Mouse (Mus musculus) 3T3-L1 (cell line): ENCODE results near the gene Nfkb2.

Experiments used
- DNase-seq: peaks from one replicate; pipeline ENCODE4 v3.0.0-alpha.2; 2015; ENCODE audit warnings: low read depth, low spot score

Nfkb2 gene

DNA sequence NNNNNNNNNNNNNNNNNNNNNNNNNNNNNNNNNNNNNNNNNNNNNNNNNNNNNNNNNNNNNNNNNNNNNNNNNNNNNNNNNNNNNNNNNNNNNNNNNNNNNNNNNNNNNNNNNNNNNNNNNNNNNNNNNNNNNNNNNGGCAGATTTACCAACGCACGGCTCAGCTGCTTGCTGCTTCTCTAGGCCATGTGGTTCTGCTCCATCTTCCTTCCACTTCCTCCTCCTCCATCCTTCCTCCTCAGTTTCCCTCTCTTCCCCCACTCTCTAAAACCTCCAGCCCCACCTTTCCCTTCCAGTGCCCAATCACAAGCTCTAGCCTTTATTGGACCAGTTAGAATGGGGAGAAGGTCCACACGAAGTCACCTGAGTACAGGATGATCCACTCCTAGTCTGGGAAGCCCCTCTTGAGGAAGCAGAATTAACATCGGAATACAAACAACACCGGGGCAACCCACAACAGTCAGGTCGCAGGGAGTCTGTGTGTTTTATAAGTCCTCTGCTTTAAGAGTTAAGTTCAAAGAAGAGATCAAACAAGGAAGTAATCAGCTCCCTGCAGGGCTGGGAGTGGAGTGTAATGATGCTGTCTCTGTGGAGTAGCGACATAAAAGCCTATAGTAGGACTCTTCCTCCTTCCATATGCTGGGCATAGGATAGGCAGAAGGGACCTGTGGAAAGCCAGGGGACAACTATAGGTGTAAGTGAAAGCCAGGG lies 40.7 kb downstream of the Nfkb2 start:
- no peak for DNase-seq

DNA sequence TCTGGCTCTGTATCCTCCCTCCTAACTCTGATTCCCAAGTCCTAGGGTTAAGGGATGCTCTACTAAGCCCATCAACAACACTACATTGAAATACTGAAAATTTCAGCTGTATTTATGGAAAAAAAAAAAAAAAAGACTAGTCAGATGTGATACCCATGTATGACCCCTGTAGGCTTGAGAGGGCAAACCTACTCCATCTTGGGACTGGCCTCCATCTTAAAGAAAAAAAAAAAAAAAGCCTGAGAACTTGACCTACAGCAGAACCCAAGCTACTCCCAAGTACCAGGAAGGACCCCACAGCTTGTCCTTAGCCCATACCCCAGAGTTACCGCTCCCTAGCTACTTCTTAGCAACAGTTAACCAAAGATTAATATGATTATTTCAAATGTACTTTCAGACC lies 43.0 kb downstream of the Nfkb2 start:
- DNase-seq = no peak

DNA sequence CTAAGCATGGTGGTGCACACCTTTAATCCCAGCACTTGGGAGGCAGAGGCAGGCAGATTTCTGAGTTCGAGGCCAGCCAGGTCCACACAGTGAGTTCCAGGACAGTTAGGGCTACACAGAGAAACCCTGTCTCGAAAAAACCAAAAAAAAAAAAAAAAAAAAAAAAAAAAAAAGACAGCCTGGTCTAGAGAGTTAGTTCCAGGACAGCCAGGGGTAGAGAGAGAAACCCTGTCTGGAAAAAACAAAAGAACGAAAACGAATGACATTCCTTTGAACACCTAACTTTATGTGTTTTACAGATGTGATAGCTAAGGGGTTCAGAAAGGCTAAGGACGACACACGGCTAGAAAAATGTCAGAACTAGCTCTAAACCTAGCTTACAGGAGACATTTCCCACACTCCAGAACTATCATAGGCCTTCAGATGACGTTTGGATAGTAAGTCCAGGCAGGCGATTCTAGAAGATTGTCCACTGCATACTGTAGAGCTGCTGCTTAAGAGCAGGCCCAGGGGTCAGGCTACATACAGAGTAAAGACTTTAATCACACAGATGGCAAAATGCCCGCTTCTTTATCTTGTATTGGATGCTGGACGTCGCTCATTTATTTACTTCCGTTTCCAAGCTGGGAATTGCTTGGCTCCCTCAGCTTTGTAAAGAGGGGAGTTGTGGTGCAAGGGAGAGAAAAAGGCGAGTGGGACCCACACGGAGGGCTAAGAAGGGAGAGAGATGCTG lies 44.0 kb downstream of the Nfkb2 start:
- peak; percentile 58 for DNase-seq

DNA sequence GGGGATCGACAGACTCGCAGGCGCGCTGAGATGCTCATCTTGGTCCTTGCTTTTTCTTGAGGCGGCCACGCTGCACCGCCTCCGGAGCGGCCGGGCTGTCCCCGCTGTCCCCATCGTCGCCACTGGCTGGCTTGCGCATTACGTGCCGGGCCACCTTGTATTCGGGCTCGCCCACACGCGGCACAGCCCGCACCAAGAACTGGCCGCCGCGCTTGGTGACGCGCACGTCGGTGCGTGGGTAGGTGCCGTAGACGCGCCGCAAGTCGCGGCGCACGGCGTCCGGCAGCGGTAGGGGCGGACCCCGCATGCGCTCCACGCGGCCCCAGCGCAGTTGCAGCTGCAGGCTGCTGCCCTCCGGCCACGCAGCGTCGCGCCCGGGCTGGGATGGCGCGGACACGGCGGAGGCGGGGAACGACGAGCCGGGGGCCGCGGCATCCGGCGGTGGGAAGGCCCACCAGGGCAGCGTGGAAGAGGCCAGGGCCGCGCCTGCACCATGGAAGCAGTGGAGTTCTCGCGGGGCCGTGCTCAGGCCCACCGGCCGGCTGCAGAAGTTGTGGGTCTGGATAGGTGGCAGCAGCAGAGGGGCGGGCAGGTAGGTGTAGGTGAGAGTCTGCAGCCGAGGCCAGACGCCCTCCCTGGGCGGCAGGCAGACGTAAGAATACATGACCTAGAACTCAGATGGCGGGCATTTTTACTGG lies 44.8 kb downstream of the Nfkb2 start:
- peak; percentile 58 for DNase-seq

DNA sequence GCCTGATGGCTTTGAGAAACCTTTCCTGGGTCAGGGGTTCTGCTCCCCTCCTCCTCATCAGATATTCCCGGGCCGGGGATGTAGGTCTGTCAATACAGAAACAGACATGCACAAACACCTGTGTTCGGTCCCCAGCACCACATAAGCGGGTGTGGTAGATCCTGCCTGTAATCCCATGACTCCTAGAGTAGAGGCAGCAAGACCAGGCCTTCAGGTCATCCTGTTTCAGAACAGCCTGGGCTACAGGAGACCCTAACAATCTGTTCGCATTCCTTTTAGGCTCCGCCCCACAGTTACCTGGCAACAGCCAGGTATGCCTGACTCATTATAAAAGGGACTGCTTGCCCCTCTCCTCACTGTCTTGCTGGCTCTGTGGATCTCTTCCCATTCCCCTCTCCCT lies 45.4 kb downstream of the Nfkb2 start:
- DNase-seq = no peak

DNA sequence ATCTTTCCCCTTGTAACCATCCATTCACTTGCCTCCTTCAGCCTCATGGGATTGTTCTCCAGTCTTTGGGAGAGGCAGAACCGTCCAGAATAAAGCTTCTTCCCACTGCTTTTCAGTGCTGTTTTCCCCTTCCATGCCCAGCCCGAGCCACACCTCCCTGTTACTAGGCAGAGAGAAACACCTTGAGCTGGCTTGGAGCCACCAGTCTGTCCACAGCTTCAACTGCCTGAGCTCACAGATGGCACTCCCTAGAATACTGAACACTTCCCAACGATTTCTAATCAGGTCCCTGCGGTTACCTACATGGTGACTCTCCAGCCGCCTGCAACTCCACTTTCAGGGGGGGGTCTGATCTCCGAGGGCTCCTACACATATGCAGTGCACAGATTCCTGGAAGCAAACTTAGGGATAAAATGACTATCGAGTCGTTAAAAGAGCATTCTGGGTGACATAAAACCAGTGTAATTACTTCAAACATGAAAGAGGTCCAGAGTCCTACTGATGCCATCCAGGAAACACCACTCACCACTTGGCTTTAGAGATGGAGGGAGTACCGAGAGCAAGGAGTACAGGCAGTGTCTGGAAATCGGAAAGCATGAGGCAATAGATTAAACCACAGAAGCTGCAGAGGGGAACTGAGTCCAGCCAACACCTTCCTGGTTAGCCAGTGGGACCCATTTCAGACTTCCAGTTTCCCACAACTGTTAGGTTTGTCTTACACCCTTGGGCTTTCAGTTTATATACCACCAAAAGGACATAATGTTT lies 46.2 kb downstream of the Nfkb2 start, which contains the start of gene 2310034G01Rik:
Gene 2310034G01Rik, minus strand, starts transcription at position 135 of the 765 bp plus-strand sequence.
- no peak for DNase-seq

DNA sequence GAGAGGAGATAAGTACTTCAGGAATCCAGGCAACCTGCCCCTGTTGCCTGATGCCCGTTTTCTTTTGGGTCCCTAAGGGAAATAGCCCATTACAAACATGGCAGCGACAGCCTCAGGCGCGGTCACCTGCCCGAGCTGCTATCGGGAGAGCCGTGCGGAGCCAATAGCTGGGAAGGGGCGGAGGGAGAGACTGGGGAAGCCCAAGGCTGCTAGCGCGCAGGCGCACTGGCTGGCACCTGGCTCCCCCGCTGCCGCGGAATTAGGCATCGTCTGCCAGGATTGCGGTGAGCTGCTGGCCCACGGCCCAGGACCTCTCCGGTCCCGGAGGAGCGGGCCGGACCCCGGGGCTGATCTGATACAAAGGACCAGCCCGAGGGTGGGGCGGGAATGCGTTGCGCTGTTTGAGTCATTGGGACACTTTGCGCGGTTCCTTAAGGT lies 52.6 kb downstream of the Nfkb2 start:
- DNase-seq = no peak

DNA sequence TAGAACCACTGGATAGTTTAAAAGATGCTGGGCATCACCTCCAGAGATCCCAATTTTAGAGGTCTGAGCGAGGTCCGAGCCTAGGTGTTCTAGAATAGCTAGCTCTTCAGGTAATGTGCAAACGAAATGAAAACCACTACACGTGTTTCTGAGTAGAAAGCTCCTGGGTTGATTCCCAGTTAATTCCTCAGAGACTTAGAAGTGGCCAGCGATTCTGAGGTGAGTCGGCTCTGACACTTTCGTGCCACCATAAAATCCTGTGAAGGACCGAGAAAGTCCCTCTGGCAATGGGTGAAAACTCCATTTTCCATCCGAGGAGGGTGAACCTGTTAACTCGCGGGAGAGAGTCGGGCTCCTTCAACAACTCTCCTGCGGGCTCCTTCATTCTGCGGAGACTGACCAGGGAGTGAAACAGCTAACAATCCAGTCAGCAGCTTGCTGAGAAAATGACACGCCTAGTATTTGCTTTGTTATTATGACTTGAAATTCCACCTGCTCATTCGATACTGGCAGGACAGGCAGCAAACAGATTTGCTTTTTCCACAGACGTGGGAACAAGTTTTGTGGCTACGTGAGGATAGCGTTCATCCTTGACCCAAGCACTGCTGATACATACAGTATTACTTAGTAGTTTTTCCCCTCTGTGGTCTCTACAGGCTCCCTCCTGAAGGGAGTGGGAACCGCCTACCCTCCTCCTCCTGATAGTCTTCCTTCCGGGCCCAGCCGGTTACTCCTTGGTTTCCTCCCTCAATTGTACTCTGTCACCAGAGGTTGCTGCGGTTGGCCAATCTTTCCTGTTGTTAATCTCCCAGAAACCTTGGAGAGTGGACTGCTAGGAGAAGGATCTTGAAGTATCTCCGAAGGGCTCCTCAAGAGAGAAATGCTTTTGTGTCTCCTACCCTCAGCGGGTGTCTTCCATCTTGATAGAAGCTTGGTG lies 53.5 kb downstream of the Nfkb2 start:
- DNase-seq = no peak

DNA sequence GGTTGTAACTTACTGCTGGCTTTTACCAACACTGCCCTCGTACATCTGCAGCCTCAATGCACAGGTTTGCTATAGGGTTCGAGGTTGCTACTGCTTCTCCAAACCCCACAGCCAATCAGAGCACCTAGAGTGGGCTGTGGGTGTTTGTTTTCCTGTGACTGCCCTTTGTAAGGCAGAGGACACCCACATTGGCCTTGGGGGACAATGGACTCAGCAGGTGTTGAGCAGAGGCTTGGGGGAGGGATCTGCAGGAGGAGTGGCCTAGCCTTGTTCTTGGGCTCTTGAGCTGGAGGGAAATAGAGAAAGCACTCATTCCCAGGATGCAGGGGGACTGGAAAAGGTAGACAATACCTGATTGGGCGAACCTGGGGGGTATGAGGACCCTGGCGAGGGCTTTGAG lies 54.3 kb downstream of the Nfkb2 start:
- no peak for DNase-seq
